Mouse (Mus musculus): ENCODE results near the gene Rhoa. TPM values are rescaled to one million over a fixed set of nuclear protein-coding genes. Genes with fewer than 3 reads are reported as not detected.
"Not testable (repeated sequence)": the region's sequence is repeated elsewhere in the genome, so short reads cannot be mapped to it uniquely, and the experiment has no call there.

Rhoa gene
- polyA plus RNA-seq, 1 experiment from 2014 or later: 288 TPM

DNA sequence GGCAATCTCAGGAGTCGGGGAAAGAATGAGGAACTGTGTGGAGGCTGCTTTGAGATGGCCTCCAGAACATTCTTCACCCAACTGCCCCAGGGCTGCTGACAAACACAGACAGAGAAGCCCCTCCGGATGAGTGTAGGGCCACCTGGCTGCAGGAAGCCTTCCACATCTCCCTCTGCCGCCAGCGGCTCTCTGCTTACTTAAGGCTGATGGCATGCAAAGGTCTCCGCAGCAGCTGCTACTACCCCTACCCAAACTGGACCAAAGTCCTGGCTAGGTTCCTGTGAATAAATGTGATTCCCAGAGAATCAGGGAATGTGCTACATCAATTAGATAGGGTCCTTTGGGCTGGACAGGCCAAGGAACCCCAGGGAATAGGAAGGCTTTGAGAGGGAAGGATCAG lies 33.2 kb upstream of the Rhoa start:
- Histone ChIP-seq H3K4me2 (replicated peaks) (no peak overlapping the region), H3K4me3 (replicated peaks) (no peak overlapping the region), H3K27ac (no peak overlapping the region), H3K9me3 (no peaks in the 10 kb centered on the region), H3K4me1 (replicated peaks) (no peaks in the 10 kb centered on the region), H3K9ac (replicated peaks) (no peak overlapping the region), H3K36me3 (no peaks in the 10 kb centered on the region), H3K27me3 (no peaks in the 10 kb centered on the region)
- WGBS: 72% methylated on average over 5 of the region's 5 CpGs
- no peak for ATAC-seq

- 73% methylated on average over 4 of the region's 4 CpGs for WGBS
- H3K4me1 ChIP-seq (replicated peaks): no peaks in the 10 kb centered on the region
- H3K36me3 ChIP-seq: no peaks in the 10 kb centered on the region
- no peak overlapping the region for H3K9ac ChIP-seq (replicated peaks)
- H3K4me2 ChIP-seq (replicated peaks): no peak overlapping the region
- H3K27me3 ChIP-seq: no peaks in the 10 kb centered on the region
- H3K9me3 ChIP-seq: no peaks in the 10 kb centered on the region
- ATAC-seq: no peak
- H3K4me3 ChIP-seq (replicated peaks): no peak overlapping the region
- no peak overlapping the region for H3K27ac ChIP-seq
Observed at GRCm38 (mm10) chr9:108273485-108273884, 32.4 kb upstream of the Rhoa start.

DNA sequence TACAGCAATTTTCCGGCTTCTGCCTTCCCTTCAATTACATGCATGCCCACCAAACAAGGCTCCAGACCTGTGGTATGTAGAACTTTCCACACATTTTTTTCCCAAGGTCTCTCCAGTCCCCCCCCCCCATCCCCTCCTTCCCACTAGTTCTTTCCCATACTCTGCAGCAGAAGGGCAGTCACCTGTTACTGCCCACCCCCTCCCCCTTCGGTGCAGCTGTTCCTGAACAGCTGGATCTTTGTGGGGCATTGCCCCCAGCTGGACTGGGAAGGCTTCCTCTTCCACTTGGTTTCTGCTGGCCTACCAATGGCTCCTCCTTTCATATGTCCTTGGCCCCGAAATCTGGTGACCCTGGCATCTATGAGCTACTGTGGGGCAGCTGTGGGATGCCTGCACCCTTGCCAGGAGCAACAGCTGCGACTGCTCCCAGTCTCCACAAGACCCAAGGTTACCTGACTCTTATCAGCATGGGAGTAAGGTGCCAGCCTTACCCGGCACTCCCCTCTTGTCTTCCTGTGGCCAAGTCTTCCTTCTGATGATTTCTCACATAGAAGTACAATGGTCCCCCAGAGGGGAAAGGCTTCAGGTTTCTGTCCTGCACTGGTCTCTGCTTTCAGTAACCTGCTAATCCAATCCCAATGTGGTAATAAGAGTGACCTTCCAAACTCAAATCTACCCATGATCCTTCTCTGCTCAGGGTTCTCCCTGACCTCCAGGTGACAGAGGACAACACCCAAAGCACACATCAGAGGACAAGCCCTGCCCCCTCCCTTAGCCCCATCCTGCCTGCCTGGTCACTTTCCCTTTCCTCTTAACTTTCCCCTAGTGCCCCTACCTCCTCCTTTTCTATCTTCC lies 31.2 kb upstream of the Rhoa start:
- Histone ChIP-seq H3K36me3 (no peaks in the 10 kb centered on the region), H3K4me1 (replicated peaks) (no peaks in the 10 kb centered on the region), H3K9me3 (no peaks in the 10 kb centered on the region), H3K9ac (replicated peaks) (no peak overlapping the region), H3K4me3 (replicated peaks) (no peak overlapping the region), H3K4me2 (replicated peaks) (no peak overlapping the region), H3K27ac (no peak overlapping the region), H3K27me3 (no peaks in the 10 kb centered on the region)
- ATAC-seq: no peak
- 78% methylated on average over 5 of the region's 5 CpGs for WGBS

DNA sequence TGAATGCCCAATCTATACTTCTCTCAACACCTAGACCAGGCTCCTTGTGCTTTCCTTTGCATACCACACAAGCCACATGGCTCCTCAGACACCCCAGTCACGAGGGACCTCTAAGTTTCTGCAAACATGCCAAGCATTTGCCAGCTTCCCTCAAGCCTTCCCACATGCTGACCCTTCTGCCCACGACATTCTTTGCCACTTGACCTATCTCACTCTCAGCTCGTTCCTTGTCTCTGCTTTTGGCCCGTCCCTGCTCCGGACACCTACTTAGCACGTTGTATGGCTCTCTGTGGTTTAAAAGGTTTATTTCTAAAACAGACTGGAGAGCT lies 30.6 kb upstream of the Rhoa start:
- WGBS: 75% methylated on average over 6 of the region's 6 CpGs
- no peak overlapping the region for H3K9ac ChIP-seq (replicated peaks)
- no peaks in the 10 kb centered on the region for H3K27me3 ChIP-seq

GRCm38 (mm10) chr9:108278697-108279450 lies 27.1 kb upstream of the Rhoa start:
- Histone ChIP-seq H3K36me3 (no peaks in the 10 kb centered on the region), H3K4me2 (replicated peaks) (no peak overlapping the region), H3K4me1 (replicated peaks) (no peaks in the 10 kb centered on the region), H3K9me3 (no peaks in the 10 kb centered on the region), H3K9ac (replicated peaks) (no peak overlapping the region), H3K4me3 (replicated peaks) (no peak overlapping the region), H3K27ac (no peak overlapping the region), H3K27me3 (no peaks in the 10 kb centered on the region)
- WGBS: 64% methylated on average over 10 of the region's 10 CpGs
- no peak for ATAC-seq

More for the DNA sequence above, 30.6 kb upstream of the Rhoa start:
- Histone ChIP-seq H3K27ac (no peak overlapping the region), H3K4me1 (replicated peaks) (no peaks in the 10 kb centered on the region), H3K4me3 (replicated peaks) (no peak overlapping the region), H3K4me2 (replicated peaks) (no peak overlapping the region), H3K36me3 (no peaks in the 10 kb centered on the region), H3K9me3 (no peaks in the 10 kb centered on the region)
- ATAC-seq: no peak

GRCm38 (mm10) chr9:108280071-108280828 lies 25.7 kb upstream of the Rhoa start:
- H3K4me3 ChIP-seq (replicated peaks): no peak overlapping the region
- no peak for ATAC-seq
- no peaks in the 10 kb centered on the region for H3K27me3 ChIP-seq
- no peaks in the 10 kb centered on the region for H3K4me1 ChIP-seq (replicated peaks)
- H3K27ac ChIP-seq: no peak overlapping the region
- H3K4me2 ChIP-seq (replicated peaks): no peak overlapping the region
- H3K36me3 ChIP-seq: no peaks in the 10 kb centered on the region
- 56% methylated on average over 8 of the region's 8 CpGs for WGBS
- H3K9me3 ChIP-seq: no peaks in the 10 kb centered on the region
- H3K9ac ChIP-seq (replicated peaks): no peak overlapping the region

DNA sequence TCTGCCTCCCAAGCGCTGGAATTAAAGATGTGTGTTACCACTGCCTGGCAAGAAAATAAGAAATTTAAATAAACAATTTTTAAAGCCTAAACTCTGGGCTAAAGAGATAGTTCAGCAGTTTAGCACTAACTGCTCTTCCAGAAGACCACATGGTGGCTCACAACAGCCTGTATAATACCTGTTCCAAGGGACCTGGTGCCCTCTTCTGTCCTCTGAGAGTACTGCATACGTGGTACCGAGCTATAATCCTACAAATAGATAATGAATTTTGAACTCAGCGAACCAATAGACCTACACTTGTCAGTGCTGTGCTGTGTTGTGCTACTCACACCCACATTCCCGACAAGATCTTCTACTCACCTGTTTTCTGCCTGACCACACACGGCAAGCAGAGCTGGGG lies 21.5 kb upstream of the Rhoa start:
- Histone ChIP-seq H3K4me3 (replicated peaks) (no peak overlapping the region), H3K36me3 (no peaks in the 10 kb centered on the region), H3K27me3 (no peaks in the 10 kb centered on the region), H3K4me2 (replicated peaks) (no peak overlapping the region), H3K9me3 (no peaks in the 10 kb centered on the region), H3K27ac (no peak overlapping the region), H3K9ac (replicated peaks) (no peak overlapping the region), H3K4me1 (replicated peaks) (no peaks in the 10 kb centered on the region)
- ATAC-seq: peak; percentile 63
- WGBS: 9% methylated on average over 6 of the region's 6 CpGs

DNA sequence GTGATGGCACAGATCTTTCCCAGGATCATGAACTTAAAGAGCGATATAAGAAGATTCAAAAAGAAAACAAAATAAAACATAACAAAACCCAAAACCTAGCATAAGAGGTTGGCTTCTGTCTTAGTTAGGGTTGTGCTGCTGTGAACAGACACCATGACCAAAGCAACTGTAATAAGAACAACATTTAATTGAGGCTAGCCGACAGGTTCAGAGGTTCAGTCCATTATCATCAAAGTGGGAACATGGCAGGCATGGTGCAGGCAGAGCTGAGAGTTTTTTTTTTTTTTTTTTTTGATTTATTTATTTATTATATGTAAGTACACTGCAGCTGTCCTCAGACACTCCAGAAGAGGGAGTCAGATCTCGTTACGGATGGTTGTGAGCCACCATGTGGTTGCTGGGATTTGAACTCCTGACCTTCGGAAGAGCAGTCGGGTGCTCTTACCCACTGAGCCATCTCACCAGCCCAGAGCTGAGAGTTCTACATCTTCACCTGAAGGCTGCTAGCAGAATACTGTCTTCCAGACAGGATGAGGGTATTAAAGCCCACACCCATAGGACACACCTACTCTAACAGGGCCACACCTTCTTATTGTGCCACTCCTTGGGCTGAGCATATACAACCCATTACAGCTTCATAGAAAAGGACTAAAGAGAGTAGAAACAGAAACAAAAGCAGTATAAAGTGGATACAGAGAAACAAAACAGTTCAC lies 18.2 kb upstream of the Rhoa start:
- 79% methylated on average over 6 of the region's 6 CpGs for WGBS
- not testable (repeated sequence) for H3K4me3 ChIP-seq (replicated peaks); H3K9me3 ChIP-seq

DNA sequence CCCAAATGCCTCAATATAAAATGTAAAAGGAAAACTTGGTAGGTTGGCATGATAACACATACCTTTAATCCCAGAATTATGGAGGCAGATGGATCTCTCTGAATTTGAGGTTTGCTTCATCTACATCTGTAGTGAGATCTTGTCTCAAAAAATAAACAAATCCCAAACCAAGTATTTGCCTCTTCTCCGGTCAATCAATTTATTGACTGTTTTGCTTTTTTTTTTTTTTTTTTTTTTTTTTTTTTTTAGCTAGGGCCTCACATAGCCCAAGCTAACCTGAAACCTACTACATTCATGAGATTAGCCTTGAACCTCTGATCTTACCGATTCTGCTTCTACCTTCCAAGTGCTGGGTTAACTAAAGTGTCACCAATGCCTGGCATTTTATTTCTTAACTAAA lies 16.6 kb upstream of the Rhoa start:
- H3K9ac ChIP-seq (replicated peaks): peak overlapping the region; percentile 70
- H3K27ac ChIP-seq: peak overlapping the region; percentile 88
- WGBS: 69% methylated on average over 2 of the region's 2 CpGs
- no peaks in the 10 kb centered on the region for H3K9me3 ChIP-seq
- H3K27me3 ChIP-seq: no peaks in the 10 kb centered on the region
- peaks cover 14% of the 10 kb centered on the region for H3K4me1 ChIP-seq (replicated peaks)
- no peak for ATAC-seq
- peaks cover 11% of the 10 kb centered on the region for H3K36me3 ChIP-seq
- H3K4me2 ChIP-seq (replicated peaks): peak overlapping the region; percentile 66
- peak overlapping the region; percentile 66 for H3K4me3 ChIP-seq (replicated peaks)

More for the DNA sequence above, 18.2 kb upstream of the Rhoa start:
- not testable (repeated sequence) for H3K27ac ChIP-seq; H3K27me3 ChIP-seq; ATAC-seq; H3K4me2 ChIP-seq (replicated peaks); H3K9ac ChIP-seq (replicated peaks); H3K36me3 ChIP-seq
- peaks cover 14% of the 10 kb centered on the region for H3K4me1 ChIP-seq (replicated peaks)

GRCm38 (mm10) chr9:108290016-108290750 lies 15.7 kb upstream of the Rhoa start, which contains the start of gene Nicn1:
Nicn1 (plus strand) TSS chr9:108290429.
- H3K9me3 ChIP-seq: no peaks in the 10 kb centered on the region
- peak within 1 kb of the TSS; percentile 88 for H3K27ac ChIP-seq
- WGBS: 1% methylated on average over 32 of the region's 32 CpGs
- no peaks in the 10 kb centered on the region for H3K27me3 ChIP-seq
- H3K9ac ChIP-seq (replicated peaks): peak within 1 kb of the TSS; percentile 70
- H3K4me3 ChIP-seq (replicated peaks): peak within 1 kb of the TSS; percentile 66
- peaks cover 20% of the 10 kb centered on the region for H3K36me3 ChIP-seq
- H3K4me1 ChIP-seq (replicated peaks): peaks cover 14% of the 10 kb centered on the region
- ATAC-seq: peak; percentile 98
- peak within 1 kb of the TSS; percentile 66 for H3K4me2 ChIP-seq (replicated peaks)

DNA sequence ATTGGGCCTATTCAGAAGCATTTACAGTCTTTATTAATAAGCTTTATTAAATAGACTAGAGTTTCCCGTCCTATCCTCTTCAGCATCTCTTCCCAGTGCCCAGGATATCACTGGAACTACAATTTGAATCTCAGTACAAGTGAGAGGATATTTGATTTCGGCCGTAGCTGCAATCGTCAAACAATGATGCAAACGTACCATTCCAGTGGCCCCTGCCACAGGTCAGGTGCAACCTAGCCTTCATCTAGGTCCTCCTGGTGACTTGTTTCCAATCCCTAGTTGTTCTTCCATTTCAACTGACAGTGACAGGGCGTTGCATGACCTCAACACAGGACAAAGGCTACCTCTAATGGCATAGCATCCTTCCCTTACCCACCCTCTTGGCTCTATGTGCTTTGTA lies 15.2 kb upstream of the Rhoa start:
- peak overlapping the region; percentile 88 for H3K27ac ChIP-seq
- peak; percentile 12; the same call in 1 of the 2 replicates for ATAC-seq
- peak overlapping the region; percentile 68 for H3K9ac ChIP-seq (replicated peaks)
- H3K4me3 ChIP-seq (replicated peaks): peak overlapping the region; percentile 66
- peaks cover 14% of the 10 kb centered on the region for H3K4me1 ChIP-seq (replicated peaks)
- no peaks in the 10 kb centered on the region for H3K27me3 ChIP-seq
- H3K9me3 ChIP-seq: no peaks in the 10 kb centered on the region
- peaks cover 25% of the 10 kb centered on the region for H3K36me3 ChIP-seq
- 44% methylated on average over 6 of the region's 6 CpGs for WGBS
- H3K4me2 ChIP-seq (replicated peaks): peak overlapping the region; percentile 66

Data from midbrain, embryonic 13.5 days (tissue).